Mouse (Mus musculus) ZHBTc4 (cell line): Measurements from ENCODE around the gene Osbpl2.
A peak's percentile ranks its signal among the peaks of the same experiment; 100 is the strongest.

Experiments used
- DNase-seq: peaks from one replicate; pipeline ENCODE4 v3.0.0-alpha.2; 2011; ENCODE audit warnings: low read depth, low spot score

Osbpl2 gene

GRCm38 (mm10) chr2:180118661-180119438 is at the start of gene Osbpl2:
TSS of gene Osbpl2 (plus strand) at chr2:180119306.
- peak; percentile 100 for DNase-seq

DNA sequence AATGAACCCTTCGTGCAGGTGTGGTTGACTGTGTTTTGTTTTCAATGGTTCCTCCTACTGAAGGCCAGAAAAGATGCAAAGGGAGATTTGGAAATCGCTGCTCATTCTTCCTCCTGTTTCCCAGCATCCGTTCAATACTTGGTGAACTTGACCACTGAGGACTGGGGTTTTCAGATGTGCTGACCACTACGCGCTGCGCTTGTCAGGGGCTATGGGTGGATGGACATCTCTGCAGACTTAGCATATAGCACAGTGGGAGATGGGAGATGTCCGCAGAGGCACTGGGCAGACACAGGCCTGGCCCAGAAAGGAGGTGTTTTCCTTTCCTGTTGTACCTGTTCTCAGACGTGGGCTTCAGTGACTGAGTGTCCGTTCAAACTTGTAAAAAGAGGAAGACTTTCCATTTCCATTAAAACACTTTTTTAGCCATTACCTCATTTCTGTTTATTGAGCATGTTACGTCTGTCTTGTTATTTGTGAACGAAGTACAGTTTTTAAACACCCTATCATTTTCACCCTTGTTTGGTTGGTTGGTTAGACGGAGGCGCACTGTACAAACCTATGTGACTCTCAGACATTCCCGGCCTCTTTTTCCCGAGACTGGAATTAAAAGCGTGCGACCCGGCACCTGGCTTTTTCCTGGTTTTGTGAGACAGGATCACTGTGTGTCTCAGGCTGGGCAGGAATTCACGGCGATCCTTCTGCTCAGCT is 49.2 kb upstream of the Osbpl2 start:
- no peak for DNase-seq

DNA sequence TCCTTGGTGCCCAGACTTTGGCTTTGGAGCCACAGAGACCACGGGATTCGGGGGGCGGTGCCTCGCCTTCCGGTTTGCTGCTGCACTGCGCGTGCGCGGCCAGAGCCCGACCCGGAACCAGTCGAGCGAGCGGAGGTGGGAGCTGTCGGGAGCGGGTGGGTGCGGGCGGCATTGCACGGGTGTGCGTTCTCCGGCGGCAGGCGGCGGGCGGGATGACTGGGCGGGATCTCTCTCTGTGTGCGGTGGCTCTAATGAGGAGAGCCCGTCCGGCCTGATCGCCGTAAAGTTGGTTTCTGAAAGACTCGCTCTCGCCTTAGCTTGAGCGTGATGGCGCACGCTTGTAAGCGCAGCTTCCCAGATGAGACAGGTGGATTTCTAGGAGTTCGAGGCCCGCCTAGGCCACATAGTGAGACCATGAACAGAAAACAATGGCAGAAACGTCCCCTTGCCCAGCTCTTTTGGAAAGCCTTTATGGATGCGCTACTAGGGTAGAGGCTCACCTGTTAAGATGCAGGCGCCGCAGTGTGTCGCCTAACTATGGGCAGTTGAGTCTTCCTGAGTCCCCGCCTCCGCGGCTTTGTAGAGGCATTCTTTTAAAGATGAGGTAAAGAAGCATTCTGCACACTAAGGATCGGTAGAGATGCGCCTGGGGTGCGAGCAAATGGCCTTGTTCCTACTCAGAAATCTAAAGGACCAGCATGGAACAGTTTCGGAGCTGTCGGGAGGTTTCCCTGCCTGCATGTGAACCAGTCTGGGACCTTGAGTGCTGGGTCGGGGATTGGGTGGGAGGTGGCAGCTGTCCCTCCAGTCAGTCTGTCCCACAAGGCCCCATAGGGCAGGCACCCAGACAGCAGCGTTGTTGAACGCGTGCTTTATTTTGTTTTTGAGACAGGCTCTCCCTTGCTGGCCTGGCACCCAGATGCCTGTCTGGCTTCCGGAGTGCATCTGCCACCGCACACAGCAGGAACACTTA is 48.3 kb upstream of the Osbpl2 start, which contains the start of gene Mtg2:
Gene Mtg2 (plus strand): TSS at position 108 of the 973 bp plus-strand sequence.
- peak; percentile 96 for DNase-seq

DNA sequence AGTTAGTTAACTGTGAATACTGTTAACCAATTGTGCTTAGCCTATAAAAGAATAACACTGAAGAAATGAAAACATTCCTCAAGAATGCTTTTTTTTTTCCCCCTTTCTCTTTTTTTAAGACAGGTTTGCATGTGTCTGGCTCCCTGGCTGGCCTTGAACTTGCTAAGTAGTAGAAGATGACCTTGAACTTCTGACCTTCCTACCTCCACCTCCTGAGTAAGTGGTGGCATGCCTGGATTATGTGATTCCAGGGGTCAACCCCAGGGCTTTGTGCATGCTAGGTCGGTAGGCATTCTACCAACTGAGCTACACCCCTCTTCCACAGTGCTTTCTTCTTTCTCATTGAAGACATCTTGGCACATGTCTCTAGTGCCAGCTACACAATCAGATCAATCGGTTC is 47.4 kb upstream of the Osbpl2 start:
- DNase-seq: peak; percentile 37

GRCm38 (mm10) chr2:180072886-180073285 is 46.2 kb upstream of the Osbpl2 start:
- no peak for DNase-seq

GRCm38 (mm10) chr2:180077622-180078021 is 41.5 kb upstream of the Osbpl2 start:
- DNase-seq: peak; percentile 67

GRCm38 (mm10) chr2:180080680-180081079 is 38.4 kb upstream of the Osbpl2 start:
- DNase-seq: peak; percentile 62

DNA sequence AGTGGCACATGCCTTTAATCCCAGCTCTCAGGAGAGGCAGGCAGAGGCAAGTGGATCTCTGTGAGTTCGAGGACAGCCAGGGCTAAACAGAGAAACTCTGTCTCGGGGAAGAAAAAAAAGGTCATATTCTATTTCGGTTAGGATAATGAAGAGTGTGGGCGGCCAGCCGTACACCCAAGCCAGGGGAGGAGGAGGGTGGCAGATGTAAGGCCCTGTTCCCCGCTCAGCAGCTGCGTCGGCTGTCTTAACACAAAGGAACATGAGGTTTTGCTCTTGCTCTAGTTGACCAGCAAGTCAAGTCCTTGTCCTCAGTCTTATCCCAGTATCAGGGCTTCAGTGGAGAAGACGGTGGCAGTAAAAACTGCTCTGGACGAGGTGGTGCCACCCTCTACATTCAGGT is 36.0 kb upstream of the Osbpl2 start:
- no peak for DNase-seq

- DNase-seq: no peak
Observed at GRCm38 (mm10) chr2:180084565-180084964, 34.5 kb upstream of the Osbpl2 start.

DNA sequence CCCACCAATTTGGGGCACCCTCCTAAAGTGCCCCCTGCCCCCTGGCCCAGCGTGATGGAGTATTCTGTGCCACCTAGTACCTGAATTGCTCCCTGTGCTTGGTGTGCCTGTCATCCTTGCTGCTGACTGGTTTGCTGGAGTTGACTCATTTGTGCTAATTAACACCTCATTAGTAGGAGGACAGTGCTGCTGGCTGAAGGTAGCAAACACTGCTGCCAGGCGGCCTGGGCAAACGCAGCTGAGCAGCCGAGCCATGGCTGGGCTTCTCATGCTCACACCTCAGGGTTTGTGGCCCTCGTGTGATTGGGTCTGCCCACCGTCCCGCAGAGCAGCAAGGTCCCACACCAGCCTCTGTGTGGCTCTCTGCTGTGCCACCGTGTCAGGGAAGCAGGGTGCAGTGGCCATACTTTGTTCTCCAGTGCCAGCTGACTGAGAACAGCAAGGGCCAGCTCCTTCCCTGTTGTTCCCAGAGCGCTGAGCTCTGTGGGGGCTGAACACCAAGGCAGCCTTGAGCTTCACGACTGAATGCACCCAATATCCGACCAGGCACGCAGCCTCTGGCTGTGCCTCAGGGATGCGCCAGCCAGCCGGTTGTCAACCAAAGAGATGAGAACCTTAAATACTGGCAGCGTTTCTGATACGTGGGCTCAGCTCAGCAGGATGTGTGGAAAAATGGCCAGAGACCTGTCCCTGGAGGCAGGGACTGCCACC is 33.0 kb upstream of the Osbpl2 start:
- no peak for DNase-seq

DNA sequence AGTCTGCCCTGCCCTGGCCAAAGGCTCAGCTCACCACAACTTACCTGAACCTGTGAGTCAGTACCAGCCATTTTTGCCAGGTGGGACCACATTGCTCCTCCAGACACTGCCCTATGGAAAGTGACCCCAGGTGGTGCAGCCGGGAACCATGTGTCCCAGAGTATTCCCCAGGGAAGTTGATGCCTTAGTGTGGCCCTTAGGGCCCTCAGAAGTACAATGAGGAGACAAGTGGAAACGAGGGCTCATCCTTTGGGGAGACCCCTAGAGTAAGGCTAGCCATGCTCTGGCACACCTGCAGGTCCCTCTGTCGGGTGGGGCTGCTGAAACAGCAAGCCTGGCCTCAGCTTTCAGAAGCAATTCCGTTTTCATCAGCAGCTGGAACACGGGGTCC is 32.5 kb upstream of the Osbpl2 start:
- DNase-seq: no peak

- peak; percentile 45 for DNase-seq
Observed at GRCm38 (mm10) chr2:180087472-180087871, 31.6 kb upstream of the Osbpl2 start.

GRCm38 (mm10) chr2:180090285-180090684 is 28.8 kb upstream of the Osbpl2 start:
- no peak for DNase-seq

DNA sequence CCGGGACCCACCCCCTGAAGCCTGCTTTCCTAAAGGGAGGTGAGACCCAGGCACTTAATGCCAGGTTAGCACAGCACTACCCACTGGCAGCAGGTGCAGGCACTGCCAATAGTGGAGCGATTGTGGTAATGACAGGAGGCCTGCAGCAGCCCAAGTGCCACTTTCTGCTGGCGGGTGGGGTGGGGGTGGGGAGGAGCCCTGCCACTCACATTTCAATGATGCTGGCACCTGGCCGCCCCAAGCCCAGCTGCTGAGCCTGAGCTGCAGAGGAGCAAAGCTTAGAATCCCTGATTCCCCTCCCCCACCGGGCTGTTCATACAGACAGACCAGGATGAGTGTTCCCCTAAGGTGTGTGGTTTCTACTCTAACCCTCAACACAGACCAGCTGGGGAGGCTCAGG is 23.4 kb upstream of the Osbpl2 start:
- no peak for DNase-seq

DNA sequence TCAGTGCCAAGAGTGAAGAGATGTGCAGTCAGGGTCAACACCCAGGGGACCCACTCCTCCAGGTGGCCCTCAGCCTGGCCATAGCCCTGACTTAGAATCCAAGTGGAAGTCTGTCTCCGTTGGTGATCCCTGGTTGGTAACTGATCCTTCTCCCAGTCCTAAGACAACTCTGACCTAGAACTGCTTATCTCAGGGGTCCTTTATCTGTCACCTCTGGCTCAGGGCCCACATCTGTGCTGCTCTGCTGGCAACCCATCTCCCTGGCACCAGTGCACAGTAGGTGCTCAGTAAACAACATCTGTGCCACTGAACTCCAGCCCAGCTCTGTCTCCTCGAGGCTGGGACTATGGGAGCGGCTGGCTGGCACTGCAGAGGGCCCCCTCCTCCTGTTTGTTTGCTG is 21.5 kb upstream of the Osbpl2 start:
- DNase-seq: no peak

DNA sequence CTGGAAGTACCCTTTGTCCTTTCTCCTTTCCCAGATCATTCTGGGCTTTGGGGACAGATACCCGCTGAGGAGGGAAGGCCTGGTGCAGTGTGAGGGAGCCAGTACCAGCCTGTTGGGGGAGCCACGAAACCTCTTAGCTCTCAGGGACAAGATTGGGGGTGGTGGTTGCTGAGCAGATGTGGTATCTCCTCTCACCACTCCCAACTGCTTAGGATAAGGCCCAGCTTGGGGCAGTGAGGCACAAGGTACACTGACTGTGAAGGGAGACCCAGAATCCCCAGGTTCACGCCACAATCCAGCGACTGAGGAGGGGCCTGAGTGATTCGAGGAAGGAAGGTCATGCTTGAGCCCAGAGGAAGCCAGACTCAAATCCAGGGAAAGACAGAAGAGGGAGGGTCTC is 20.9 kb upstream of the Osbpl2 start:
- DNase-seq: no peak

DNA sequence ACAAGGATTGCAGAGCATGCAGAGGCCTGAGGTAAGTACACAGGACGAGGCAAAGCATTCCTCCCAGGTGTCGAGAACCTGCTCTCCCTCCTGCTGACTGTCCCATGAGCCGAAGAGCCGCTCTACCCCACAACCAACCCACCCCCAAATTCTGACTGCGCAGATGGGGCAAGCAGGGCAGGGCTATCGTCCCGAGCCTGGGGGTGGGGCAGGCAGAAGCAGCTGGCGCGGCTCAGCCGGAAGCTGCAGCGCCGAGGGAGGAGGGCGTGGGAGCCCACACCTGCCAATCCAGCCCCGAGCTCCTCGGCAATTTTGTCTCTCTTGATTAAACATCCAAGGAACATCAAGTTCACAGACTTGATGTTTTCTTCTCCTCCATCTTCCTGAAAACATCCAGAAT is 19.6 kb upstream of the Osbpl2 start:
- peak; percentile 29 for DNase-seq

- peak; percentile 45 for DNase-seq
Observed at GRCm38 (mm10) chr2:180103151-180103977, 15.7 kb upstream of the Osbpl2 start.

- peak; percentile 72 for DNase-seq
Observed at GRCm38 (mm10) chr2:180103978-180104658, 15.0 kb upstream of the Osbpl2 start, which contains the start of gene Hrh3. TSS of gene Hrh3 (minus strand) at chr2:180104488.
